Mouse (Mus musculus) kidney, postnatal 0 days (tissue): ENCODE measurements around the gene Selenop. TPM values are rescaled to one million over a fixed set of nuclear protein-coding genes. Genes with fewer than 3 reads are reported as not detected.

ENCODE experiments used
- ATAC-seq: fragments of 200-750 bp; cut with Nextera tagmentation; replicated peaks from 2 replicates; pipeline ENCODE4 v1.8.0; 2017; ENCODE audit warnings: low read depth, moderate number of reproducible peaks, moderate TSS enrichment, moderate library complexity; ENCODE audit not compliant: low FRiP score
- DNase-seq: peaks from one replicate; pipeline ENCODE4 v3.0.0-alpha.2; 2016; ENCODE audit warnings: low spot score
- H3K27ac ChIP-seq: fragments of 300-500 bp; sonication (generic); 2 replicates; pipeline ENCODE4 v1.5.1; 2014; ENCODE audit warnings: mild to moderate bottlenecking
- H3K27me3 ChIP-seq: fragments of 300-500 bp; sonication (generic); 2 replicates; pipeline ENCODE4 v1.6.1; 2014; ENCODE audit warnings: low read length, mixed read lengths; ENCODE audit not compliant: insufficient read depth
- H3K36me3 ChIP-seq: fragments of 300-500 bp; sonication (generic); 2 replicates; pipeline ENCODE4 v1.6.1; 2014; ENCODE audit warnings: low read length, mixed read lengths; ENCODE audit not compliant: insufficient read depth
- H3K4me1 ChIP-seq: fragments of 300-500 bp; sonication (generic); replicated peaks from 2 replicates; pipeline ENCODE4 v1.6.1; 2014; ENCODE audit warnings: antibody characterized with exemption, low read length, mixed read lengths; ENCODE audit not compliant: insufficient read depth
- H3K4me2 ChIP-seq: fragments of 300-500 bp; sonication (generic); 2 replicates; pipeline ENCODE4 v1.6.1; 2014; ENCODE audit warnings: mild to moderate bottlenecking, low read length, moderate library complexity, mixed read lengths
- H3K4me3 ChIP-seq: fragments of 300-500 bp; sonication (generic); replicated peaks from 2 replicates; pipeline ENCODE4 v1.5.1; 2014; ENCODE audit warnings: low read depth, low read length
- H3K9ac ChIP-seq: fragments of 300-500 bp; sonication (generic); 2 replicates; pipeline ENCODE4 v1.6.1; 2014; ENCODE audit warnings: low read depth, low read length
- H3K9me3 ChIP-seq: fragments of 300-500 bp; sonication (generic); replicated peaks from 2 replicates; pipeline ENCODE4 v1.6.1; 2016; ENCODE audit warnings: low read length, inconsistent platforms, mixed read lengths
- CTCF ChIP-seq: IDR thresholded peaks from 2 replicates; pipeline ENCODE4 v1.5.1; 2016; ENCODE audit warnings: antibody characterized with exemption, low read depth, mild to moderate bottlenecking, moderate library complexity
- WGBS: fragments of 180-500 bp; shearing (Covaris S2); extraction: QIAGEN DNeasy Blood & Tissue Kit; methylation state at CpG from one replicate; pipeline ENCODE4 v1.1.7; 2014; 5-methylcytosine and 5-hydroxymethylcytosine counted together
- polyA plus RNA-seq: library from polyadenylated mRNA; unstranded; fragments of >200 nt; fragmentation: Nextera tagmentation; extraction: Ambion mirVana; gene quantifications from 2 replicates; pipeline ENCODE4 v1.2.1, GENCODE M21; 2015

The Selenop gene
- polyA plus RNA-seq, 1 experiment from 2014 or later, result 225 TPM

- WGBS, result 25% methylated on average over 4 of the region's 4 CpGs
- no peak overlapping the region for H3K4me3 ChIP-seq
- no peak overlapping the region for H3K9ac ChIP-seq
- H3K27me3 ChIP-seq, result no peaks in the 10 kb centered on the region
- DNase-seq, result peak; percentile 62
- no peak for TF ChIP-seq CTCF
- no peaks in the 10 kb centered on the region for H3K9me3 ChIP-seq
- H3K27ac ChIP-seq, result peak overlapping the region; percentile 94
- no peaks in the 10 kb centered on the region for H3K36me3 ChIP-seq
- ATAC-seq, result peak; percentile 46; the same call in 1 of the 2 replicates
- peak overlapping the region; percentile 52; the same call in 1 of the 2 replicates for H3K4me2 ChIP-seq
- peaks cover 3% of the 10 kb centered on the region; the same call in 1 of the 2 replicates for H3K4me1 ChIP-seq
These were observed 1.1 kb downstream of the Selenop start for GRCm38 (mm10) chr15:3269496-3269895.

- no peaks in the 10 kb centered on the region for H3K27me3 ChIP-seq
- peak overlapping the region; percentile 35 for H3K4me3 ChIP-seq
- H3K9me3 ChIP-seq, result no peaks in the 10 kb centered on the region
- H3K36me3 ChIP-seq, result no peaks in the 10 kb centered on the region
- no peak for TF ChIP-seq CTCF
- WGBS, result 24% methylated on average over 6 of the region's 6 CpGs
- peak overlapping the region; percentile 52 for H3K4me2 ChIP-seq
- H3K4me1 ChIP-seq, result peaks cover 3% of the 10 kb centered on the region; the same call in 1 of the 2 replicates
- H3K9ac ChIP-seq, result peak overlapping the region; percentile 55
- DNase-seq, result peak; percentile 41
- H3K27ac ChIP-seq, result peak overlapping the region; percentile 94
- peak; percentile 18; the same call in 1 of the 2 replicates for ATAC-seq
These were observed 1.8 kb downstream of the Selenop start for GRCm38 (mm10) chr15:3269996-3270645.

- ATAC-seq (peak; percentile 93), DNase-seq (peak; percentile 94)
- Histone ChIP-seq H3K9me3 (no peaks in the 10 kb centered on the region), H3K4me1 (peaks cover 3% of the 10 kb centered on the region; the same call in 1 of the 2 replicates), H3K27ac (peak overlapping the region; percentile 94), H3K4me2 (peak overlapping the region; percentile 52), H3K36me3 (no peaks in the 10 kb centered on the region), H3K9ac (peak overlapping the region; percentile 55), H3K27me3 (no peaks in the 10 kb centered on the region), H3K4me3 (peak overlapping the region; percentile 35)
- TF ChIP-seq CTCF, result no peak
- 1% methylated on average over 12 of the region's 12 CpGs for WGBS
These were observed 2.3 kb downstream of the Selenop start for GRCm38 (mm10) chr15:3270646-3271077.

DNA sequence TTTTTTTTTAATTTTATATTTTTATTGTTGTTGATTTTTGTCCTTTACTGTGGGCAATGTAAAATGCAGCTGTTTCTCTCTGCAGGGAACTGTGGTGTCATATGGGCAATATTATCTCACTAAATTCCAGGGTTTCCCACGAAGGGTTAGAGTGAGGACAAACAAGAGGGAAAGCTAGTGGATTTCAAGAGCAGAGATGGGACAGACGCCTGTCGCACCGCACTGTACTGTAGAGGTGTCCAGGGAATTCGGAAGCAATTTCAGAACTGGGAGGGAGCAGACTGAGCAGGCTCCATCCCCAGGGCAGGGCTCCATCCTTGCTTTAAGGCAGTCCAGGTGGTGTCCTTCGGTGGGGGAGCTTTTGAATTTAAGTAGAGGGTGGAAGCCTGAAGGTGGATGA, 2.9 kb downstream of the Selenop start:
- peaks cover 3% of the 10 kb centered on the region; the same call in 1 of the 2 replicates for H3K4me1 ChIP-seq
- WGBS, result 29% methylated on average over 6 of the region's 6 CpGs
- H3K27ac ChIP-seq, result no peak overlapping the region
- no peak for TF ChIP-seq CTCF
- H3K9me3 ChIP-seq, result no peaks in the 10 kb centered on the region
- no peaks in the 10 kb centered on the region for H3K36me3 ChIP-seq
- DNase-seq (peak; percentile 51), ATAC-seq (no peak; the same call in 1 of the 2 replicates)
- H3K9ac ChIP-seq, result peak overlapping the region; percentile 25; the same call in 1 of the 2 replicates
- H3K4me2 ChIP-seq, result peak overlapping the region; percentile 52
- no peaks in the 10 kb centered on the region for H3K27me3 ChIP-seq
- H3K4me3 ChIP-seq, result peak overlapping the region; percentile 35

- no peak for TF ChIP-seq CTCF
- DNase-seq (no peak), ATAC-seq (no peak)
- Histone ChIP-seq H3K27me3 (no peaks in the 10 kb centered on the region), H3K4me3 (no peak overlapping the region), H3K27ac (no peak overlapping the region), H3K9ac (no peak overlapping the region), H3K36me3 (0 out of 2 replicates have a peak, but pooled peaks cover 4% of the 10 kb centered on the region), H3K4me2 (peak overlapping the region; percentile 52; the same call in 1 of the 2 replicates), H3K4me1 (peaks cover 3% of the 10 kb centered on the region; the same call in 1 of the 2 replicates), H3K9me3 (no peaks in the 10 kb centered on the region)
- WGBS, result 72% methylated on average over 1 of the region's 1 CpGs
These were observed 4.8 kb downstream of the Selenop start for GRCm38 (mm10) chr15:3273191-3273590.

DNA sequence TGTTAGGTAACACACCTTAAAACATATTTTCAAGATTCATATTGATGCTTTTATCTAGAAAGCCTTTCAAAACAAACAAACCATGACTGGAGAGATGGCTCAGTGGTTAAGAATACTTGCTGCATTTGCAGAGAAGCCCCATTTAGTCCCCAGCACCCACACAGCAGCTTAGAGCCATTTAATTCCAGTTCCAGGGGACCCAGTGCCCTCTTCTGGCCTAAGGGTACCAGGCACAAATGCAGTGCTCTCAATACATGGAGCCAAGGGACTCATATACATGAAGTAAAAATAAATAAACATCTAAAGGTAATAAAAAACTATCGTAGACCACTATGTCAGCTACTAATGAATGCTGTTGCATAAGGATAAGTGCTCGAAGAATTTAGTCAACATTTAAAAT, 9.0 kb downstream of the Selenop start:
- no peak overlapping the region for H3K9ac ChIP-seq
- 83% methylated on average over 2 of the region's 2 CpGs for WGBS
- no peaks in the 10 kb centered on the region for H3K27me3 ChIP-seq
- H3K27ac ChIP-seq, result no peak overlapping the region
- ATAC-seq (no peak), DNase-seq (no peak)
- no peak overlapping the region for H3K4me3 ChIP-seq
- H3K36me3 ChIP-seq, result peaks cover 9% of the 10 kb centered on the region
- H3K4me1 ChIP-seq, result no peaks in the 10 kb centered on the region
- no peak overlapping the region for H3K4me2 ChIP-seq
- peak; percentile 40; the same call in 1 of the 2 replicates for TF ChIP-seq CTCF
- H3K9me3 ChIP-seq, result no peaks in the 10 kb centered on the region
